Mouse (Mus musculus) MEL (cell line): Measurements from ENCODE around the gene Lpgat1. TPM values are rescaled to one million over a fixed set of nuclear protein-coding genes. Genes with fewer than 3 reads are reported as not detected.

ENCODE experiments used
- DNase-seq: peaks from one replicate; pipeline ENCODE4 v3.0.0; 2011; ENCODE audit warnings: low read depth, low spot score
- H3K27ac ChIP-seq: 2 replicates; pipeline ENCODE4 v1.5.1; 2012; ENCODE audit warnings: low read depth, mild to moderate bottlenecking, control low read depth, low read length, moderate library complexity; ENCODE audit not compliant: control insufficient read depth
- H3K27me3 ChIP-seq, 2 experiments: fragments of 150-350 bp in 1 of 2; sonication (generic) in 1 of 2; 2 replicates each; pipeline ENCODE4 v1.6.1; 2012; ENCODE audit warnings: low read length in 2 of 2, mild to moderate bottlenecking in 2 of 2, improper control_type of control experiment in 1 of 2, moderate library complexity in 1 of 2; ENCODE audit not compliant: insufficient read depth in 2 of 2, control insufficient read depth in 1 of 2
- H3K36me3 ChIP-seq, 2 experiments: 2 replicates each; pipeline ENCODE4 v1.6.1; 2012 to 2014; ENCODE audit warnings: low read length in 2 of 2, improper control_type of control experiment in 1 of 2, inconsistent platforms in 1 of 2, mild to moderate bottlenecking in 1 of 2; ENCODE audit not compliant: insufficient read depth in 2 of 2, control insufficient read depth in 1 of 2
- H3K4me1 ChIP-seq, 2 experiments: fragments of 150-350 bp in 1 of 2; sonication (generic) in 1 of 2; 2 replicates each; pipeline ENCODE4 v1.6.1; 2012; ENCODE audit warnings: low read length in 2 of 2, improper control_type of control experiment in 1 of 2, mild to moderate bottlenecking in 1 of 2; ENCODE audit not compliant: insufficient read depth in 2 of 2, control insufficient read depth in 1 of 2
- H3K4me3 ChIP-seq, 2 experiments: fragments of 150-350 bp in 1 of 2; sonication (generic) in 1 of 2; 2 replicates each; pipeline ENCODE4 v1.5.1; 2012; ENCODE audit warnings: low read depth in 2 of 2, low read length in 2 of 2, mild to moderate bottlenecking in 2 of 2, moderate library complexity in 2 of 2, control low read depth in 1 of 2, improper control_type of control experiment in 1 of 2; ENCODE audit not compliant: control insufficient read depth in 1 of 2, insufficient read depth in 1 of 2
- H3K79me2 ChIP-seq: 2 replicates; pipeline ENCODE4 v1.6.1; 2012; ENCODE audit warnings: mild to moderate bottlenecking, low read length, moderate library complexity; ENCODE audit not compliant: control insufficient read depth, poor library complexity, insufficient read depth
- H3K9ac ChIP-seq: 2 replicates; pipeline ENCODE4 v1.6.1; 2012; ENCODE audit warnings: low read depth, mild to moderate bottlenecking, control low read depth, low read length, moderate library complexity; ENCODE audit not compliant: control insufficient read depth, poor library complexity, severe bottlenecking
- H3K9me3 ChIP-seq: fragments of 150-350 bp; sonication (generic); replicated peaks from 2 replicates; pipeline ENCODE4 v1.6.1; 2012; ENCODE audit warnings: mild to moderate bottlenecking, low read length, improper control_type of control experiment, moderate library complexity; ENCODE audit not compliant: insufficient read depth
- BHLHE40 ChIP-seq: IDR thresholded peaks from 2 replicates; pipeline ENCODE4 v1.6.1; 2012; ENCODE audit warnings: low read depth, mild to moderate bottlenecking, inconsistent platforms, low read length, improper control_type of control experiment, borderline replicate concordance
- CHD1 ChIP-seq: IDR thresholded peaks from 2 replicates; pipeline ENCODE4 v1.6.1; 2012; ENCODE audit warnings: low read depth, mild to moderate bottlenecking, inconsistent platforms, low read length, improper control_type of control experiment
- CTCF ChIP-seq, 3 experiments: IDR thresholded peaks in 2 of 3; conservative IDR thresholded peaks in 1 of 3; 2 replicates each; pipeline ENCODE4 v1.5.1; 2011 to 2012; ENCODE audit warnings: low read length in 3 of 3, low read depth in 2 of 3, mild to moderate bottlenecking in 2 of 3, improper control_type of control experiment in 1 of 3, inconsistent platforms in 1 of 3, mixed read lengths in 1 of 3, moderate library complexity in 1 of 3; ENCODE audit not compliant: control insufficient read depth in 1 of 3, insufficient read depth in 1 of 3, poor library complexity in 1 of 3, severe bottlenecking in 1 of 3
- ETS1 ChIP-seq: IDR thresholded peaks from 2 replicates; pipeline ENCODE4 v1.6.1; 2012; ENCODE audit warnings: low read depth, mild to moderate bottlenecking, inconsistent platforms, low read length, improper control_type of control experiment, moderate library complexity
- GABPA ChIP-seq: IDR thresholded peaks from 2 replicates; pipeline ENCODE4 v1.6.1; 2012; ENCODE audit warnings: low read depth, mild to moderate bottlenecking, inconsistent platforms, low read length, improper control_type of control experiment, moderate library complexity
- GATA1 ChIP-seq: IDR thresholded peaks from 2 replicates; pipeline ENCODE4 v1.6.1; 2011; ENCODE audit warnings: low read depth, low read length, improper control_type of control experiment
- KAT2A ChIP-seq: conservative IDR thresholded peaks from 2 replicates; pipeline ENCODE4 v1.6.1; 2012; ENCODE audit warnings: low read depth, low read length, improper control_type of control experiment, inconsistent platforms
- MAFK ChIP-seq: IDR thresholded peaks from 2 replicates; pipeline ENCODE4 v1.6.1; 2011; ENCODE audit warnings: low read depth, mild to moderate bottlenecking, low read length, improper control_type of control experiment, borderline replicate concordance
- MAX ChIP-seq: IDR thresholded peaks from 2 replicates; pipeline ENCODE4 v1.6.1; 2011; ENCODE audit warnings: low read length, improper control_type of control experiment
- POLR2A ChIP-seq, 2 experiments: IDR thresholded peaks; 2 replicates each; pipeline ENCODE4 v1.6.1; 2011 to 2012; ENCODE audit warnings: low read length in 2 of 2, mild to moderate bottlenecking in 2 of 2, control low read depth in 1 of 2, improper control_type of control experiment in 1 of 2, low read depth in 1 of 2, moderate library complexity in 1 of 2; ENCODE audit not compliant: control insufficient read depth in 1 of 2, insufficient read depth in 1 of 2, poor library complexity in 1 of 2
- RAD21 ChIP-seq: IDR thresholded peaks from 2 replicates; pipeline ENCODE4 v1.6.1; 2011; ENCODE audit warnings: mild to moderate bottlenecking, low read depth, low read length, improper control_type of control experiment
- SIN3A ChIP-seq: IDR thresholded peaks from 2 replicates; pipeline ENCODE4 v1.6.1; 2012; ENCODE audit warnings: low read length, improper control_type of control experiment, inconsistent platforms
- SMC3 ChIP-seq: IDR thresholded peaks from 2 replicates; pipeline ENCODE4 v1.6.1; 2011; ENCODE audit warnings: low read depth, low read length, improper control_type of control experiment
- TAL1 ChIP-seq: IDR thresholded peaks from 2 replicates; pipeline ENCODE4 v1.6.1; 2012; ENCODE audit warnings: mild to moderate bottlenecking, inconsistent platforms, low read length, moderate library complexity, mixed read lengths
- TBP ChIP-seq: IDR thresholded peaks from 2 replicates; pipeline ENCODE4 v1.8.0; 2011; ENCODE audit warnings: low read depth, low read length, improper control_type of control experiment
- TCF12 ChIP-seq: IDR thresholded peaks from 2 replicates; pipeline ENCODE4 v1.6.1; 2014; ENCODE audit warnings: low read depth, mild to moderate bottlenecking, inconsistent platforms, low read length, improper control_type of control experiment, moderate library complexity
- UBTF ChIP-seq: IDR thresholded peaks from 2 replicates; pipeline ENCODE4 v1.6.1; 2012; ENCODE audit warnings: low read depth, mild to moderate bottlenecking, inconsistent platforms, low read length, improper control_type of control experiment, moderate library complexity, borderline replicate concordance; ENCODE audit not compliant: insufficient read depth
- USF2 ChIP-seq, 2 experiments: IDR thresholded peaks; 2 replicates each; pipeline ENCODE4 v1.6.1; 2011 to 2012; ENCODE audit warnings: improper control_type of control experiment in 2 of 2, low read length in 2 of 2, borderline replicate concordance in 1 of 2, inconsistent platforms in 1 of 2, low read depth in 1 of 2, mild to moderate bottlenecking in 1 of 2; ENCODE audit not compliant: insufficient read depth in 1 of 2
- ZC3H11A ChIP-seq: IDR thresholded peaks from 2 replicates; pipeline ENCODE4 v1.6.1; 2012; ENCODE audit warnings: low read depth, mild to moderate bottlenecking, inconsistent platforms, low read length, improper control_type of control experiment
- ZKSCAN1 ChIP-seq: IDR thresholded peaks from 2 replicates; pipeline ENCODE4 v1.6.1; 2012; ENCODE audit warnings: low read depth, mild to moderate bottlenecking, inconsistent platforms, low read length, improper control_type of control experiment, moderate library complexity
- ZMIZ1 ChIP-seq: IDR thresholded peaks from 2 replicates; pipeline ENCODE4 v1.6.1; 2012; ENCODE audit warnings: low read depth, mild to moderate bottlenecking, inconsistent platforms, low read length, improper control_type of control experiment, moderate library complexity
- ZNF384 ChIP-seq: IDR thresholded peaks from 2 replicates; pipeline ENCODE4 v1.6.1; 2012; ENCODE audit warnings: low read depth, mild to moderate bottlenecking, inconsistent platforms, low read length, improper control_type of control experiment
- polyA plus RNA-seq, 2 experiments: library from polyadenylated mRNA; stranded (reverse) in 1 of 2; unstranded in 1 of 2; fragments of >175 nt in 1 of 2; fragments of >200 nt in 1 of 2; gene quantifications; 2 replicates each; pipeline versions ENCODE4 v1.2.1 to v1.2.4; 2012; ENCODE audit warnings: low replicate concordance in 2 of 2, low read depth in 1 of 2; ENCODE audit not compliant: insufficient read length in 2 of 2, insufficient read depth in 1 of 2, missing spikeins in 1 of 2
- total RNA-seq: library from RNA; depleted of rRNA; stranded (reverse); fragments of 300-350 nt; gene quantifications from 2 replicates; pipeline ENCODE4 v1.2.3, GENCODE M21; 2012

Lpgat1 gene
- total and polyA plus RNA-seq, 3 experiments, result not detected

- Histone ChIP-seq H3K36me3 (no peaks in the 10 kb centered on the region), H3K79me2 (no peaks in the 10 kb centered on the region), H3K9ac (no peak overlapping the region), H3K4me3 (no peak overlapping the region), H3K9me3 (no peaks in the 10 kb centered on the region), H3K4me1 (peaks cover 0 to 2% of the 10 kb centered on the region in 2 experiments; a peak in 2 of 4 replicates), H3K27ac (no peak overlapping the region), H3K27me3 (peaks cover 4 to 7% of the 10 kb centered on the region in 2 experiments; a peak in 3 of 4 replicates)
- DNase-seq, result no peak
- no peak for TF ChIP-seq SIN3A
- TF ChIP-seq RAD21, result no peak
- TF ChIP-seq ZC3H11A, result no peak
- no peak for TF ChIP-seq CTCF (IDR thresholded peaks at IDR 0.05 in 2 of 3, conservative IDR thresholded peaks at IDR 0.05 in 1 of 3; ENCODE audit: control insufficient read depth in 1 of 3, insufficient read depth in 1 of 3, low read depth in 2 of 3, low read length in 3 of 3, poor library complexity in 1 of 3, severe bottlenecking in 1 of 3)
- TF ChIP-seq POLR2A (IDR thresholded peaks at IDR 0.05; ENCODE audit: control insufficient read depth in 1 of 2, insufficient read depth in 1 of 2, low read depth in 1 of 2, low read length in 2 of 2, poor library complexity in 1 of 2), result no peak
- TF ChIP-seq MAX, result no peak
- TF ChIP-seq TAL1, result no peak
- no peak for TF ChIP-seq MAFK
- TF ChIP-seq UBTF, result no peak
- TF ChIP-seq SMC3, result no peak
- no peak for TF ChIP-seq BHLHE40
- TF ChIP-seq TCF12, result no peak
- no peak for TF ChIP-seq KAT2A
- no peak for TF ChIP-seq GABPA
These were observed 1.7 kb downstream of the Lpgat1 start for GRCm38 (mm10) chr1:191719326-191719725.

- no peak overlapping the region for H3K27ac ChIP-seq
- no peaks in the 10 kb centered on the region for H3K9me3 ChIP-seq
- TF ChIP-seq TAL1 (no peak), ZC3H11A (no peak), GABPA (no peak), ETS1 (no peak), ZKSCAN1 (no peak), GATA1 (no peak), USF2 (IDR thresholded peaks at IDR 0.05; ENCODE audit: borderline replicate concordance in 1 of 2, insufficient read depth in 1 of 2, low read depth in 1 of 2, low read length in 2 of 2) (no peak), RAD21 (no peak), TCF12 (no peak), UBTF (no peak), ZMIZ1 (no peak), SIN3A (no peak), BHLHE40 (no peak), ZNF384 (no peak), TBP (no peak), CHD1 (no peak)
- no peaks in the 10 kb centered on the region for H3K79me2 ChIP-seq
- no peak overlapping the region for H3K4me3 ChIP-seq
- DNase-seq, result no peak
- H3K36me3 ChIP-seq, result no peaks in the 10 kb centered on the region; a peak in 1 of 4 replicates
- H3K27me3 ChIP-seq, result peaks cover 4 to 7% of the 10 kb centered on the region in 2 experiments; a peak in 3 of 4 replicates
- H3K9ac ChIP-seq, result no peak overlapping the region
- H3K4me1 ChIP-seq, result peaks cover 0 to 3% of the 10 kb centered on the region in 2 experiments; a peak in 2 of 4 replicates
These were observed 2.8 kb downstream of the Lpgat1 start for GRCm38 (mm10) chr1:191720419-191720818.
